Mouse (Mus musculus) heart, postnatal 4 days (tissue): ENCODE results near the gene Mapk3. TPM values are rescaled to one million over a fixed set of nuclear protein-coding genes. Genes with fewer than 3 reads are reported as not detected.

Source experiments
- DNase-seq: peaks from one replicate; pipeline ENCODE4 v3.0.0; 2021
- total RNA-seq, 2 experiments: library from RNA; stranded (reverse); gene quantifications; 2 replicates each; pipeline ENCODE4 v1.2.3; 2021

Gene Mapk3
- total RNA-seq, 2 experiments from 2014 or later = 80.3 to 90.9 TPM

DNA sequence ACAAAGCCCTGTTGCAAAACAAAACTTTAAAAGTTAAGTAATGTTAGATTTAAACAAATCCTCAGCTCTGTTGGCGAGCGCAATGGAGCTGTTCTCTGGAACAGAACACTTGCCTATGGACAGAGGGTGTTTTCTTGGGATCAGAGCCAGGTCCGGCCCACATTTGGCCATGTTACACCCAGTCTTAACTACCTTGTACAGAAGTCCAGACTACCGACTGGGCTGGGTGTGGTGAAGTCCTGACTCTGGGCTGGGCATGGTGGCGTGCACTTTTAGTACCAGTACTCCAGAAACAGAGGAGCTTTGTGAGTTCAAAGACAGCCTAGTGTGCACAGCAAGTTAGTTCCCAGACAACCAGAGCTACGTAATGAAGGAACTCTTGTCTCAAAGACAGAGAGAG is 47.6 kb downstream of the Mapk3 start:
- DNase-seq = no peak

- no peak for DNase-seq
These were observed 48.0 kb downstream of the Mapk3 start for GRCm38 (mm10) chr7:126807405-126807804.

GRCm38 (mm10) chr7:126808703-126809455 is 49.5 kb downstream of the Mapk3 start:
- DNase-seq = peak; percentile 88

DNA sequence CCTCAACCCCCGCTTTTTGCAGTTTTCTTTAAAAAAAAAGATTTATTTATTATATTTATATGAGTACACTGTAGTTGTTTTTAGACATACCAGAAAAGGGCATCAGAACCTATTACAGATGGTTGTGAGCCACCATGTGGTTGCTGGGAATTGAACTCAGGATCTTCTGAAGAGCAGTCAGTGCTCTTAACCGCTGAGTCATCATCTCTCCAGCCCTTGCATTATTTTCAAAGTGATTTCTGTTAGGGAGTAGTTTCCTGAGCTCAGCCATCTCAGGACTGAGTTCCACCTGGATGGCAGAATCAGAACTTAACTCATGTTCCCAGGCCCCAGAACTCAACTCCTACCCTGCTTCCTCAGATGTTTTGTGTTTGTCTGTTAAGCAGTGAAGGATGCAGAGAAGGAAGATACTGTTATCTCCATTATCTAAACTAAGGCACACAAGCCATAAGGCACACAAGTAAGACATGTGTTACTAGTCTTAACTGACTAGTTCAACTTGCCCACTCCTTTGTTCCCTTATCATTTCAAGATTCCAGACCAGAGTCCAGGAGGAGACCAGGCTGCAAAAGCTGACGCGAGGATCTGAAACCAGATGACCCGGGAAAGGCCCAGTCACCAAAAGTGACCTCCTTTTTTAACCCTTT is 50.4 kb downstream of the Mapk3 start:
- no peak for DNase-seq

Other genes with a start within 250 kb of the Mapk3 start
- gene Eif3c, start 193.2 kb upstream of the Mapk3 start, total RNA-seq = 100 to 1,000 TPM; 159 to 161 TPM
- gene Apobr, start 174.7 kb upstream of the Mapk3 start, total RNA-seq = under 1 TPM; 0.21 to 0.95 TPM
- gene Cln3, start 173.8 kb upstream of the Mapk3 start, total RNA-seq = 10 to 100 TPM; 13.4 to 14.0 TPM
- gene Il27, start 164.7 kb upstream of the Mapk3 start, total RNA-seq = not detected
- gene Nupr1, start 128.7 kb upstream of the Mapk3 start, total RNA-seq = 1 to 10 TPM; 5.7 to 6.8 TPM
- 10 to 100 TPM; 30.9 to 33.2 TPM for gene Sgf29, start 110.3 kb upstream of the Mapk3 start, total RNA-seq
- gene Sult1a1, start 83.2 kb upstream of the Mapk3 start, total RNA-seq = 1 to 10 TPM; 5.5 to 6.6 TPM
- gene Bola2, start 64.2 kb upstream of the Mapk3 start, total RNA-seq = 10 to 100 TPM; 56.8 to 57.3 TPM
- 1 to 10 TPM; 7.2 to 8.1 TPM for gene Slx1b, start 63.8 kb upstream of the Mapk3 start, total RNA-seq
- 1 to 10 TPM; 8.4 to 9.2 TPM for gene Coro1a, start 51.8 kb upstream of the Mapk3 start, total RNA-seq
- gene Gdpd3, start 6.7 kb downstream of the Mapk3 start, total RNA-seq = 1 to 10 TPM; 3.7 to 4.2 TPM
- 10 to 100 TPM; 31.8 to 34.0 TPM for gene Ypel3, start 17.4 kb downstream of the Mapk3 start, total RNA-seq
- gene Tbx6, start 21.9 kb downstream of the Mapk3 start, total RNA-seq = under 1 TPM in 1 of 2 experiments, not detected in 1; 0.26 TPM
- 10 to 100 TPM; 67.6 to 76.6 TPM for gene Ppp4c, start 32.9 kb downstream of the Mapk3 start, total RNA-seq
- gene Fam57b, start 38.1 kb downstream of the Mapk3 start, total RNA-seq = 1 to 10 TPM; 7.7 to 9.3 TPM
- not detected for gene 4930451I11Rik, start 72.0 kb downstream of the Mapk3 start, total RNA-seq
- not detected for gene Doc2a, start 87.8 kb downstream of the Mapk3 start, total RNA-seq
- 10 to 100 TPM; 22.8 to 26.1 TPM for gene Hirip3, start 102.4 kb downstream of the Mapk3 start, total RNA-seq
- gene Ino80e, start 102.8 kb downstream of the Mapk3 start, total RNA-seq = 10 to 100 TPM; 33.5 to 34.1 TPM
- gene Taok2, start 125.1 kb downstream of the Mapk3 start, total RNA-seq = 10 to 100 TPM; 65.0 to 66.5 TPM
- 10 to 100 TPM; 12.9 to 14.7 TPM for gene Tmem219, start 163.3 kb downstream of the Mapk3 start, total RNA-seq
- 10 to 100 TPM; 10.4 to 10.7 TPM for gene Kctd13, start 169.3 kb downstream of the Mapk3 start, total RNA-seq
- under 1 TPM in 1 of 2 experiments, not detected in 1; 0.36 TPM for gene Asphd1, start 190.0 kb downstream of the Mapk3 start, total RNA-seq
- 10 to 100 TPM; 18.6 to 21.2 TPM for gene Sez6l2, start 191.0 kb downstream of the Mapk3 start, total RNA-seq
- 10 to 100 TPM; 69.2 to 72.1 TPM for gene Cdipt, start 216.3 kb downstream of the Mapk3 start, total RNA-seq
- under 1 TPM; 0.24 to 0.29 TPM for gene Cdiptos, start 216.5 kb downstream of the Mapk3 start, total RNA-seq